Mouse (Mus musculus): ENCODE measurements around the gene Trp53inp2.

Gene Trp53inp2

GRCm38 (mm10) chr2:155385090-155385489, 4.2 kb downstream of the Trp53inp2 start:
- peak; percentile 81 for DNase-seq (ENCODE audit: low spot score)

GRCm38 (mm10) chr2:155385731-155386533, 5.1 kb downstream of the Trp53inp2 start:
- no peak for DNase-seq (ENCODE audit: low spot score)

GRCm38 (mm10) chr2:155386534-155386899, 5.7 kb downstream of the Trp53inp2 start:
- DNase-seq (ENCODE audit: low spot score) = no peak

GRCm38 (mm10) chr2:155387052-155387451, 6.2 kb downstream of the Trp53inp2 start:
- no peak for DNase-seq (ENCODE audit: low spot score)

- DNase-seq (ENCODE audit: low spot score) = no peak
Measured at GRCm38 (mm10) chr2:155388573-155388972, 7.7 kb downstream of the Trp53inp2 start.

- DNase-seq (ENCODE audit: low spot score) = no peak
Measured at GRCm38 (mm10) chr2:155394586-155394985, 13.7 kb downstream of the Trp53inp2 start.

- DNase-seq (ENCODE audit: low spot score) = no peak
Measured at GRCm38 (mm10) chr2:155400276-155400675, 19.4 kb downstream of the Trp53inp2 start.

GRCm38 (mm10) chr2:155401926-155402325, 21.1 kb downstream of the Trp53inp2 start:
- no peak for DNase-seq (ENCODE audit: low spot score)

GRCm38 (mm10) chr2:155404635-155405034, 23.8 kb downstream of the Trp53inp2 start:
- DNase-seq (ENCODE audit: low spot score) = no peak

GRCm38 (mm10) chr2:155420911-155421310, 40.1 kb downstream of the Trp53inp2 start:
- DNase-seq (ENCODE audit: low spot score) = no peak

- peak; percentile 32 for DNase-seq (ENCODE audit: low spot score)
Measured at GRCm38 (mm10) chr2:155436445-155436844, 55.6 kb downstream of the Trp53inp2 start.
